Mouse (Mus musculus) liver, embryonic 16.5 days (tissue): Measurements from ENCODE around the gene Tm7sf2. TPM values are rescaled to one million over a fixed set of nuclear protein-coding genes. Genes with fewer than 3 reads are reported as not detected.
A peak's percentile ranks its signal among the peaks of the same experiment; 100 is the strongest.

Experiments used
- ATAC-seq: fragments of 200-750 bp; cut with Nextera tagmentation; 2 replicates; pipeline ENCODE4 v1.8.0; 2017; ENCODE audit warnings: low read depth, mild to moderate bottlenecking, moderate number of reproducible peaks, moderate library complexity
- H3K27ac ChIP-seq: fragments of 300-500 bp; sonication (generic); 2 replicates; pipeline ENCODE4 v1.5.1; 2014; ENCODE audit warnings: mild to moderate bottlenecking, low read length
- H3K27me3 ChIP-seq: fragments of 300-500 bp; sonication (generic); 2 replicates; pipeline ENCODE4 v1.6.1; 2014; ENCODE audit warnings: low read depth, low read length, mixed read lengths; ENCODE audit not compliant: control insufficient read depth, insufficient read depth
- H3K36me3 ChIP-seq: fragments of 300-500 bp; sonication (generic); 2 replicates; pipeline ENCODE4 v1.6.1; 2014; ENCODE audit warnings: mild to moderate bottlenecking; ENCODE audit not compliant: control insufficient read depth, insufficient read depth
- H3K4me1 ChIP-seq: fragments of 300-500 bp; sonication (generic); 2 replicates; pipeline ENCODE4 v1.6.1; 2014; ENCODE audit warnings: low read depth, low read length, mixed read lengths; ENCODE audit not compliant: control insufficient read depth
- H3K4me2 ChIP-seq: fragments of 300-500 bp; sonication (generic); 2 replicates; pipeline ENCODE4 v1.6.1; 2014; ENCODE audit warnings: low read depth, low read length, mixed read lengths
- H3K4me3 ChIP-seq: fragments of 300-500 bp; sonication (generic); 2 replicates; pipeline ENCODE4 v1.5.1; 2014; ENCODE audit warnings: low read depth, mild to moderate bottlenecking, low read length
- H3K9ac ChIP-seq: fragments of 300-500 bp; sonication (generic); 2 replicates; pipeline ENCODE4 v1.6.1; 2014; ENCODE audit warnings: low read depth, low read length
- H3K9me3 ChIP-seq: fragments of 300-500 bp; sonication (generic); replicated peaks from 2 replicates; pipeline ENCODE4 v1.6.1; 2016; ENCODE audit warnings: low read length; ENCODE audit not compliant: control insufficient read depth
- WGBS: fragments of 180-500 bp; shearing (Covaris S2); extraction: QIAGEN DNeasy Blood & Tissue Kit; methylation state at CpG from one replicate; pipeline ENCODE4 v1.1.7; 2014; ENCODE audit not compliant: insufficient replicate concordance; 5-methylcytosine and 5-hydroxymethylcytosine counted together
- polyA plus RNA-seq: library from polyadenylated mRNA; unstranded; fragments of >200 nt; fragmentation: Nextera tagmentation; extraction: Ambion mirVana; gene quantifications from 2 replicates; pipeline ENCODE4 v1.2.1, GENCODE M21; 2015

Tm7sf2 gene
- 48.0 and 53.7 TPM in 2 replicates for polyA plus RNA-seq

DNA sequence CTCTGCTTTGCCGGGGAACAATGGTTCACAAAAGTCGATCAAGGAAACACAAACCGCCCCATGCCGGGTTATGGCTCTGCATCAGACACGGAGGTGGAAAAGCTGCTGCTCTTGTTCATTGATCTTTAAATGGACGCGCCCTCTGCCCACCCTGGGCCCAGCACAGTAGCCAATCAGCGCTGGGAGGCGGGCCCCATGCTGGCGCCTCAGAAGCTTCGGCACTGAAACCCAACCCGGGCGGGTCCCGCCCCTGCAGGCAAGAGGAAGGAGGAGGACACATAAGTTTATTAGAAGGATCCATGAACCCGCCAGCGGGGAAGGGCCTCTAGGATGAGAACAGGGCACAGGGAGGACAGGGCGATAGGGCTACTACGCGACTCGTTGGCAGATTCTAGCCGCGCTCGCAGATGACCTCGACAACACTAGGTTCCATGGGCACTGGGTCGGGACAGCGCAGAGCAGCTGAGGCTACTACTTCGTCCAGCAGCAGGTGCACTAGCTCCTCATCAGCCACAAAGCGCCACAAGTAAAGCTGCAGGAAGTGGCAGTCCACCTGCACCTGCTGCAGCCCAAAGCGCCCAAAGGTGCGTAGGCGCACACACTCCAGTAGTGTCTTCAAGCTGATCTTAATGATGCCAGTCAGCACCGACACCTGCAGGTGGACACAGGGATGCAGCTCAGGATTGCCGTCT lies at the start of gene Tm7sf2:
Gene Tm7sf2, minus strand, starts transcription at position 650 of the 692 bp plus-strand sequence.
- Histone ChIP-seq H3K9ac (peak within 1 kb of the TSS; percentile 75), H3K27ac (peak within 1 kb of the TSS; percentile 70), H3K36me3 (no peaks in the 10 kb centered on the region; the same call in 1 of the 2 replicates), H3K4me2 (peak within 1 kb of the TSS; percentile 94), H3K9me3 (no peaks in the 10 kb centered on the region), H3K4me3 (peak within 1 kb of the TSS; percentile 66), H3K27me3 (no peaks in the 10 kb centered on the region), H3K4me1 (peaks cover 23% of the 10 kb centered on the region)
- peak; percentile 94 for ATAC-seq
- WGBS: 14% methylated on average over 33 of the region's 33 CpGs

DNA sequence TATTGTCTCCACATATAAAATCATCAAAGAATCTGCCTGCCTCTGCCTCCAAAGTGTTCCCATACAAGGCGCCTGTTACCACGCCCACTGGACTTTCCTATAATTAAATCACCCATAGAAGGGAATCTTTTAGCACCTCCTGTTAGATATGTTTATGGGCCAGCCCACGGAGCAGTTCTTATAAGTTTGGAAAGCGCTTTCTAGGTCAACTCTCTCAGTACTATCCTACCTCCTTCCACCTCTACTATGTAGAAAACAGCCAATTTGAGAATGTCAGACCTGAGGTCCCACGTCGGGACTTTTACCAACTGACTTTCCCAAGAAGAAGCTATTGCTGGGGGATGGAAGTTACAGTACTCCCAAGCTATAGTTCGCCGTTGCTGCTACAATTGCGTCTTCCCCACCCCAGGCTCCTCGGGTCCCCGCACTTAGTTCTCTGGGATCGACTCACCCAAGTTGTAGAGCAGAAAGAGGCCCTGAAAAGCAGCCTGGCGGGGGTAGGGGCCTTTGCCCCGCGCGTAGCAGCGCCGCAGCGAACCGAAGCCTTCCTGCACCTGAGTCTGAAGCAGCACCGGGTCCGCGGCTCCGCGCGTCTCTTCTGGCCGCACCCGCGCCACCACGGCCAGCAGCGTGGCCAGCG lies 49.3 kb upstream of the Tm7sf2 start:
- H3K4me1 ChIP-seq: peaks cover 20% of the 10 kb centered on the region
- H3K27me3 ChIP-seq: no peaks in the 10 kb centered on the region
- peak overlapping the region; percentile 70 for H3K4me3 ChIP-seq
- no peak for ATAC-seq
- WGBS: 2% methylated on average over 32 of the region's 32 CpGs
- peak overlapping the region; percentile 85 for H3K9ac ChIP-seq
- H3K4me2 ChIP-seq: peak overlapping the region; percentile 86
- no peaks in the 10 kb centered on the region for H3K9me3 ChIP-seq
- peaks cover 26% of the 10 kb centered on the region for H3K36me3 ChIP-seq
- H3K27ac ChIP-seq: peak overlapping the region; percentile 90

DNA sequence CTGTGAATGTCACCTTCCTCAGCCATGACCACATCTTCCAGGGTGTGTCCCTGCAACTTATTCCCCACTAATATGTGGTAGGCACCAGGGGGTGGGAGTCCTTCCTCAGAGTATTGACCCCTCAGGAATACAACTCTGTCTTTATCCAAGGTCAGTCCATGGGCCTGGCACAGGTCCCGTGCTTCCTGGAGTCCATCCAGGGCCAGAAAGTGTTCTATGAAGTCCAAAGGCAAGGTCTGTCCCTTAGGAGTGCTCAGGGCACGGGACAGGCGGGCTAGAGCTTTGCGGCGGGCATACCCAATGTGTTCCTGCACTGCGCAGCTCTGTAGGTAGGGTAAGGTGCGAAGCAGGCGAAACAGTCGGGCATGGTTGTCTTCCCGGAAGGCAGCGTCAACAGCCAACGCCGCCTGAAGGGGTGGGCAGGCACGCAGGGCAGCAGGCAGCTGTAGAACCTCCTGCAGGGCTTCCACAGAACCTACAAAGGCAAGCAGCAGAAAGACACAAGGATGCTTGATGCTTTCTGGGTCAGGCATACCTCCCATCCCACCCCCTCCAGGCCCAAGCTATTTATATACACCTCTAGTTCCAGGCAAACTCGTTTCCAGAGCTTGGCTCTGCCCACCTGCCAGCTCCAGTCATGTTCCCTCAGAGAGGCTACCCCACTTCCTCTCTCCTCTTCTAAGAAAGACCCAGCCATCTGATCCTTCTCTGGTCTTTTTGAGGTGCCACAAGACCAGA lies 48.1 kb upstream of the Tm7sf2 start:
- H3K27me3 ChIP-seq: no peaks in the 10 kb centered on the region
- H3K36me3 ChIP-seq: peaks cover 26% of the 10 kb centered on the region
- no peak overlapping the region for H3K27ac ChIP-seq
- H3K4me2 ChIP-seq: peak overlapping the region; percentile 86
- ATAC-seq: no peak
- H3K9ac ChIP-seq: no peak overlapping the region
- peaks cover 20% of the 10 kb centered on the region for H3K4me1 ChIP-seq
- H3K9me3 ChIP-seq: no peaks in the 10 kb centered on the region
- H3K4me3 ChIP-seq: no peak overlapping the region
- 88% methylated on average over 15 of the region's 15 CpGs for WGBS

DNA sequence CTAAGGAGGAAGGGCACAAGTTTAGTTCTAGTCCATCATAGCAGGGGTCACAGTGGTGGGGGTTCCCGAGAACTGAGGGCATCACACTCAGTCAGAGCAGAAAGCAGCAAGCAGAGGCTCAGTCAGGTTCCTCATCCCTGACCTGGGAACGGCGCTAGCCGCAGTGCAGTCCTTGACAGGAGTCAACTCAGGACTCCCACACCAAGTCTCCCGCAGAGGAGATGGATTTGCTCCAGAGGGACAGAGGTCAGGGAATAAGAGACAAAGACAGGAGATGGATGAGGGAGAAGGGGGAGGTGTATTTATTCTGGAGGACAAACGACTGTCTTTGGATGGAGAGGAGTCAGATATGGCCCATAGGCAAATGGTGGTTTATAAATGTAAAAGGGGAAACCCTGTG lies 44.9 kb upstream of the Tm7sf2 start:
- peaks cover 18% of the 10 kb centered on the region for H3K36me3 ChIP-seq
- no peak overlapping the region for H3K27ac ChIP-seq
- H3K27me3 ChIP-seq: no peaks in the 10 kb centered on the region
- WGBS: 69% methylated on average over 6 of the region's 6 CpGs
- H3K4me2 ChIP-seq: no peak overlapping the region
- no peak overlapping the region for H3K4me3 ChIP-seq
- peaks cover 13% of the 10 kb centered on the region for H3K4me1 ChIP-seq
- no peak for ATAC-seq
- no peaks in the 10 kb centered on the region for H3K9me3 ChIP-seq
- no peak overlapping the region for H3K9ac ChIP-seq

DNA sequence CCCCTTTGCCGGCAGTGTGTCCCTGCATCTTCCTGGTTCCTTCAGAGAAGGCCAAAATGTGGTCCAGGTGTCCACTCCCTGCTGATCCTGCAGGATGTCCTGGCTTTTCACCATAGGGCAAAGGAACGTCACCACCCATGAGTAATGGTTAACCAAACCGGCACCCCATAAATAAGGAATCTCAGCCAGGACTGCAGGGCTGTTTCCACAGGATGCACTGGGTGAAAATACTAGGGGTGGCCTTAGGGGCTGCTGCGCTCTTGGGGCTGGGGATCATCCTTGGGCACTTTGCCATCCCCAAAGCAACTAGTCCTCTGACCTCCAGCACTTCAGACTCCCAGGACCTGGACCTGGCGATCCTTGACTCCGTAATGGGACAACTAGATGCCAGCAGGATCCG lies 37.4 kb upstream of the Tm7sf2 start, which contains the start of gene Naaladl1:
Gene Naaladl1, plus strand, starts transcription at position 197 of the 400 bp plus-strand sequence.
- Histone ChIP-seq H3K27me3 (no peaks in the 10 kb centered on the region), H3K4me3 (no peak within 1 kb of the TSS), H3K9me3 (no peaks in the 10 kb centered on the region), H3K36me3 (no peaks in the 10 kb centered on the region), H3K9ac (no peak within 1 kb of the TSS), H3K27ac (no peak within 1 kb of the TSS), H3K4me1 (peaks cover 33% of the 10 kb centered on the region), H3K4me2 (no peak within 1 kb of the TSS)
- ATAC-seq: no peak
- WGBS: 81% methylated on average over 7 of the region's 7 CpGs

DNA sequence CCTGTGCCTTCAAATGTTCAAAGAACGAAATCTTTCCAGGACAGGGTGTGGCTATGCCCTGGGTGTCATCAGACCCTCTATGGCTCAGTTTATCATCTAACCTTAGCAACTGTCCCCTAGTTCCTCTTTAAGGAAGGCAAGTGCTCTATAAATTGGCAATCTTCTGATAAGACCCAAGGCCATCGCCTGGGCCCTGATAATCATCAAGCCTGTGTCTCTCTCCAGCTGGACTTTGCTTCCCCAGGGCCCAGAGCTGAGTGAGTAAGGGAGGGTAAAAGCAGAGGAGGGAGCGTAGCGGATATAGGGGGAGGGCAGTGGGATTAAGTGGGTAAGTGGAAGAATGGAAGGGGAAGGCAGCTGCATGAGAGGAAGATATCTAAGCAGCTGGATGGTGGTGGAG lies 36.3 kb upstream of the Tm7sf2 start:
- WGBS: 48% methylated on average over 4 of the region's 4 CpGs
- H3K4me2 ChIP-seq: no peak overlapping the region
- no peak overlapping the region for H3K4me3 ChIP-seq
- H3K4me1 ChIP-seq: peaks cover 33% of the 10 kb centered on the region
- H3K36me3 ChIP-seq: no peaks in the 10 kb centered on the region
- H3K9ac ChIP-seq: no peak overlapping the region
- no peaks in the 10 kb centered on the region for H3K27me3 ChIP-seq
- ATAC-seq: no peak
- no peaks in the 10 kb centered on the region for H3K9me3 ChIP-seq
- no peak overlapping the region for H3K27ac ChIP-seq

DNA sequence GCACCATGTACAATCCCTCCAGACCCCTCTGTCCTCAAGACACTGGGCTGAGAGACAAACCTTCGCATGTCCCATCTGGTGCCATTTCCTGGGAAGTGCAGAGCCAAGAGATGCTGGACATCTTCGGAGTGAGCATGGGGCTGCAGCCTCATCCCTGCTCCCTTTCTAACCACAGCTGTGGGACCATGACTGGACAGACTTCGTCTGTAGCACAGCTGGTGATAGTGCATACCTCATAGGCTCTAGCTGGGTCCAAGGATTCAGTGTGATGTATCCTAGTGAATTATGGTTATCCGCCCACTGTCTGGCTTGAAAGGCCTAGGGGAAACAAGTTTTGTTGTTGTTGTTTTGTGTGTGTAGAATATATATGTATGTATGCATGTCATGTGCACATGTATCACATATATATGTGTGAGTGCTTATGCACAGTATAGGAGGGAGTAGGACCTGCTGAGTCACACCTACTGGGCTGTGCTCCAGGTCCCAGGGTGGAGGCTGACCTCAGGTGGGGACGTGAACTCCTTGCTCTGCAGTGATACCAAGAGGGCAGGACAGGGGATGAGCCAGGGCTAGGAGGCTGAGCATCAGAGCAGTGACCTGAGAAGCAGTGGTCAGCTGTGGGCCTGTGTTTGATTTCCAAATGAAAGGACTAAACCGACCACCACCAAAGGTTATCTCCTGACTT lies 34.1 kb upstream of the Tm7sf2 start:
- 59% methylated on average over 6 of the region's 6 CpGs for WGBS
- no peaks in the 10 kb centered on the region; the same call in 1 of the 2 replicates for H3K36me3 ChIP-seq
- H3K9me3 ChIP-seq: no peaks in the 10 kb centered on the region
- no peak overlapping the region for H3K4me3 ChIP-seq
- H3K27me3 ChIP-seq: no peaks in the 10 kb centered on the region
- H3K4me1 ChIP-seq: peaks cover 33% of the 10 kb centered on the region
- H3K27ac ChIP-seq: peak overlapping the region; percentile 64
- ATAC-seq: peak; percentile 97
- H3K9ac ChIP-seq: no peak overlapping the region
- H3K4me2 ChIP-seq: no peak overlapping the region

DNA sequence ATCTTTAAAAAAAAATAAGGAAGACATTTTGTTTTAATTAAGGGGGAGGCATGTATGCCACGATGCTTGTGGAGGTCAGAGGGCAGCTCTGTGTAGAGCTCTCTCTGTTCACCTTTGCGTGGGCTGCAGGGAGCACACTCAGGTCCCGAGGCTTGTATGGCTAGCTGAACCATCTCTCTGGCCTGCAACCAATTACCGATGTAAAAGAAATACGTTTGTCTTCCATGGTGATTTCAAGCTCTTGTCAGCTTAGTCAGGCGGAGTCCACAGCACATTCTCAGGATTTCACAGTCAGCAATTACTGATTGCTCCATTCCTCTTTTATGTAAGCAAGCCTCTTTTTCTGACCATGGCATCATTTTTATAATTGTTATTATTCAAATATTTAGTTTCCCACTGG lies 33.0 kb upstream of the Tm7sf2 start:
- no peaks in the 10 kb centered on the region for H3K9me3 ChIP-seq
- H3K4me3 ChIP-seq: no peak overlapping the region
- no peak overlapping the region for H3K4me2 ChIP-seq
- no peak overlapping the region for H3K27ac ChIP-seq
- no peak overlapping the region for H3K9ac ChIP-seq
- WGBS: 75% methylated on average over 6 of the region's 6 CpGs
- no peak for ATAC-seq
- H3K36me3 ChIP-seq: no peaks in the 10 kb centered on the region; the same call in 1 of the 2 replicates
- no peaks in the 10 kb centered on the region for H3K27me3 ChIP-seq
- peaks cover 33% of the 10 kb centered on the region for H3K4me1 ChIP-seq
